Mouse (Mus musculus) cerebellum, adult 18-20 months (tissue): ENCODE data around the gene Rhd.
"Not testable (repeated sequence)": the region's sequence is repeated elsewhere in the genome, so short reads cannot be mapped to it uniquely, and the experiment has no call there.

Source experiments
- DNase-seq, 2 experiments: peaks; one replicate each; pipeline ENCODE4 v3.0.0; 2021

Rhd gene

GRCm38 (mm10) chr4:134863937-134864729 lies at the start of gene Rhd:
TSS of gene Rhd (plus strand) at chr4:134864536.
- DNase-seq = no peak

DNA sequence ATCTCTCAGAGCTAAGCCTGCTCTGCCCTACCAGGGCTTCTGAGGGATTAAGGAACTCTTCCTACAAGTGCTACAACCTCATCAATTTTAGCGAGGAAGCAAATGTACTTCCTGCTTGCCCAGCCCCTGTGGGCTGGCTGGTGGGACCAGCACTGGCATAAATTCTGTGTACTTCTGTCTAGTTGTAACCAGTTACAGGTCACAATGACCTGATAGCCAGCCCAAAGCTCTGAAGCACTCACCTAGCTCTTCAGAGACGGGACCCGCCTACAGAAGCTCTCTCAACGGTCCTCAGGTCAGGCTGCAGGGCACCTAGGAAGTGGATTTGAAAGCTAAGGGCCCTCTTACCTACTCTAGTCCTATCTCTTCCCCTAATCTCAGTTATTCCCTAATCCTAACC lies 46.6 kb upstream of the Rhd start:
- DNase-seq = no peak

DNA sequence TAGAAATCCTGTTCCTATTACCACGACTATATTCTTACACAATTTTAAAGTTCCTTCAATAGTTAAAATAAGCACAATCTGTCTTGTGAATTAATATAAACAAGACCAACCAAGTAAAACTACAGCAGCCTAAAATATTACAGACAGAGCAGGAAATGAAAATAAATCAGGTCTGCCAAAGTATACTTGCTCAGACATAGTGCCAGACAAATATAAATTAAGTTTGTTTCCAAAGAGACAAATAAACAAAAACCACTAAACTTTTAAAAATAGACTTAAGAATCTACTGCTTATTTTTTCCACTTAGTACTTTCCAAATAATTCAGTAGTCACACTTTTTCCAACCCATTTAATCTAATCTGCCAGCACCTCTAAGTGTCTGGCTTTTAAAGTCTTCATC lies 43.3 kb upstream of the Rhd start:
- no peak for DNase-seq

DNA sequence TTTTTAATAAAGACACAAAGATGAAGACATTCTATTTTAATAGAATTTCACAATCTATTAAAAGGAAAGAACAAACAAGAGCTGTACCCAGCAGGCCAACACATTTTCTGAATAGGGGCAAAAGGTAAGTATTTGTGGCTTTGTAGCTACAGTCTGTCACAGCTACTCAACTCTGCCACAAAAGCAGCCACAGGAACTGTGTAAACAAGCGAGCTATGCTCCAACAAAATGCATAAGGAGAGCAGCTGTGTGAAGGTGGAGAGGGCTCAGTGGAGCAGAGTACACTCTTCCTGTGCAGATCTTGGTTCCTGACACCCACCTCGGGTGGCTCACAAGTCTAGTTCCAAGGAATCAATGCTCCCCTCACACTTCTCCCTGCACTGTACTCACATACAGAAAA lies 40.8 kb upstream of the Rhd start:
- no peak for DNase-seq

DNA sequence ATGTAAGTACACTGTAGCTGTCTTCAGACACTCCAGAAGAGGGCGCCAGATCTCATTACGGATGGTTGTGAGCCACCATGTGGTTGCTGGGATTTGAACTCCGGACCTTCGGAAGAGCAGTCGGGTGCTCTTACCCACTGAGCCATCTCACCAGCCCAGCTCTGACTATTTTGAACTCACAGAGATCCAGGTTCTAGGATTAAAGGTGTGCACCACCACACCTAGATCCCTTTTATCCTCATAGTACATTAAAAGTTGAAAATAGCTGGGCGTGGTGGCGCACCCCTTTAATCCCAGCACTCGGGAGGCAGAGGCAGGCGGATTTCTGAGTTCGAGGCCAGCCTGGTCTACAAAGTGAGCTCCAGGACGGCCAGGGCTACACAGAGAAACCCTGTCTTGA lies 38.5 kb upstream of the Rhd start:
- not testable (repeated sequence) for DNase-seq

GRCm38 (mm10) chr4:134826348-134826747 lies 38.0 kb upstream of the Rhd start:
- no peak for DNase-seq

DNA sequence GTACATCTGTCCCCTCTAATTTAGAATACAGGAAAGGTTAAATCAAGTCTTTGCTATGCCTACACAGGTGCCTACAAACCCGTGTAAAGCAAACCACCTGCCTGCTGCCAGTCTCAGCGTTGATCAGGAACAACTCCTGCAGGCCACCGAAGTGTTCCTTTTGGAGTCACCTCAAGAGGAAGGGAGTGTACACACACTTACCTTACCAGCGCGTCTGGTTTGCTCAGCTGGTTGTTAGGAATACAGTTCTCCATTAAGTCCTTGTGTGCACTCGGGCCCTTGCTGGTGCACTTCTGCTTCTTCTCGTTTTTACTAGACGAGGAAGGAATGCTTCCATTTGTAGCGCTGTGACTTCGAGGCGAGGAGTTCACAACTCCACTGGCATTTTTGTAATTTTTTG lies 36.5 kb upstream of the Rhd start:
- no peak for DNase-seq

DNA sequence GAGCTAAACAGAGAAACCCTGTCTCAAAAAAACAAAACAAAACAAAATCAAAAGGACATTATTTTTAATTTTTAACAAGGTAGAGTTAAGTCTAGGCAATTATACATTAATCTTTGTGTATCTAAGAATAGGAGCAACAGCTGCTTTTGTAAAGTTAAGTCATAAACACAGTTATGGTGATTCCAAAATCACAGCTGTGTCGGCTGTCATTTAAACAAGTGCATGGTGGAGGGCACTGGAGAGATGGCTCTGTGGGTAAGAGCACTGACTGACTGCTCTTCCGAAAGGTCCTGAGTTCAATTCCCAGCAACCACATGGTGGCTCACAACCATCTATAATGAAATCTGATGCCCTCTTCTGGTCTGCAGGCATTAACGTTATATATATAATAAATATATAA lies 32.4 kb upstream of the Rhd start:
- no peak for DNase-seq

- DNase-seq = no peak
Measured at GRCm38 (mm10) chr4:134835486-134835885, 28.9 kb upstream of the Rhd start.

DNA sequence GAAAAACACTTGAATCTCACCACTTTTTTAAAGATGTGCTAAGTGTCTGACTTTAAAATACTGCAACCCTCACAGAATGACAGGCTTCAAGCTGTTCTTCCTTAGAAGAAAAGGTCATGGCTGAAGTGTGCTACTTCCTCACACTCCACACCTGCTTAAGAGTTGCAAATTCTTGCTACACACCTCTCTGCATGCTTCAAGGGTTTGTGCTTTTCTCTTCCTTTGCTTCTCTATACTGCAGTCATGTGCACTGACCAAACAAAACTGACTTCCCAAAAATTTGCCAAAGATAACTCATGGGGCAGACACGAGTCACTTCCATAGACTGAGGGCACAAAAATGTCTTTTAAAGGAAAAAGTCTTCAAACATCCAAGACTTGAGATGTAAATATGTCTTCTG lies 26.1 kb upstream of the Rhd start:
- no peak for DNase-seq

- not testable (repeated sequence) for DNase-seq
Measured at GRCm38 (mm10) chr4:134838706-134839105, 25.6 kb upstream of the Rhd start.

- no peak for DNase-seq
Measured at GRCm38 (mm10) chr4:134840231-134840630, 24.1 kb upstream of the Rhd start.

- DNase-seq = peak; percentile 32 to 54
Measured at GRCm38 (mm10) chr4:134843566-134843965, 20.8 kb upstream of the Rhd start.

DNA sequence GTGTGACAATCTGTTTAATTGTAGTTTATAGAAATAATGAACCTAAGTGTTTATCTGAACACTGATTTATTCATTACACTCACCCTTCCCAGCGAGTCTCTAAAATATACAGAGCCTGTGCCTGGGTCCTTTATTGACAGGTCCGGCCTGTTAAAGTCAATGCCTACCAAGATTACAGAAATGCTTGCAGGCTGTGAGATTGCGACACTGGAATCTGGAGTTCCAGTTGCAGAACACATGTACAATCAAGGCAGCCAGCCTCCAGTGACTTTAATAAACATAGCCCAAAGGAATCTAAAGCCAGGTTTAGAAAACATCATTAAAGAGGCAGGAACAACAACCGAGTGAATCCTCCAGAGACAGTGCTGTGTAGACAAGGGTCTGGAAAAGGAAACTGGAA lies 16.7 kb upstream of the Rhd start:
- no peak for DNase-seq

DNA sequence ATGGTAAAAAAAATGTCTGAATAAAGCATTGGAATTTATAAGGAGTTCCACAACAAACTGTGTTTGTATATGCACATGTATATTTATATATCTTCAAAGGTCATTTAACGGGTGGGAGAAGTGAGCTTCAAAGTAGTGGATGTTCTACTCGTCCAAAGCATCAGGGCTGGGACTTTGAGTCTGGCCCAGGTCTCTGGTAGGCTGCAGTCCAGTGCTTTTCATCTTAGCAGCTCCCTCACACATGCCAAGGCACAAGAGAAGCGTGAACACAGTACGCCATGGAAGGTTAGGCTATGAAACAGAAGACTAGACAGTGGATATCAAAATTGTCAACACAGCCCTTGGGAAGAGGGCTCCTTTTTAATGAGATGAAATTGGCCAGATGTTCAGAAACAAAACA lies 13.8 kb upstream of the Rhd start:
- DNase-seq = no peak

- DNase-seq = no peak
Measured at GRCm38 (mm10) chr4:134851236-134851635, 13.1 kb upstream of the Rhd start.

GRCm38 (mm10) chr4:134851876-134852275 lies 12.5 kb upstream of the Rhd start:
- peak; percentile 21 to 22 for DNase-seq

DNA sequence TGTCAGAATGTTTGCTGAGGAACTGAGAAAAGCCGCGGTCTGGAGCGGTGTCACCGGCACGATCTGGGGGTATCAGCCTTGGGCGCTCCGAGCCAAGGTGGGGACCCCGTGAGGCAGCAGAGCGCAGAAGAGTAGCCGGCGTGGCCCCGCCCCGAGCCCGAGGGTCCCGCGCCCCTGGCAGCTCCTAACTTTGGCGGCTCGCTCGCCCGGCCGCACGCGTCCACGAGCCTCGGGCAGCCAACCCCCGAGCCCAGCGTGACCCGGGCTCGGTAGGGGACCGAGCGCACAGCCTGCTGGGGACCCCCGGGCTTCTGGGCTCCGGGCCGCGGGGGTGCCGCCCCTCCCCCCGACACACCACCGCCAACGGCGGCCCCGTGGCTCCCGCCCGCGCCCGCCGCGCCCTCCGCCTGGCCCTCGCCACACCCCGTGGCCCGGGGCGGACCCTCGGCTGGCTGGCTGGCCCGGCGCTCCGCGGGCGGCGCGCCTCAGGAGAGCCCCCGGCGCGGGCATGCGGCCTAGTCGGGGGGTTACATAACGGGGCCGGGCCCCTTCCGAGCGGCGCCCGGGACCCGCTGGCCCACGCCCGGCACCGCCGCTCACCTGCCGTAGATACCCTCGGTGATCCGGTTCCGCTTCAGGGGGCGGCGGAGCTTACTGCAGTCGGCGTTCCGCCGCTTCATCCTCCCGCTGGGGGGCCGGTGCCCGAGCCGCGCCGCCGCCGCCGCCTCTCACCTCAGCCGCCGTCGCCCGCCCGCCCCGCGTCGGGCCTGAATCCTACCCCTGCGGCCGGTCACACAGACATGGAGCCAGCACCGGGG lies 11.7 kb upstream of the Rhd start:
- DNase-seq = peak in 1 of 2 experiments; percentile 30

GRCm38 (mm10) chr4:134853259-134853636 lies 11.1 kb upstream of the Rhd start, which contains the start of gene Maco1:
TSS of gene Maco1 (minus strand) at chr4:134853345.
- DNase-seq = peak; percentile 99 to 100

DNA sequence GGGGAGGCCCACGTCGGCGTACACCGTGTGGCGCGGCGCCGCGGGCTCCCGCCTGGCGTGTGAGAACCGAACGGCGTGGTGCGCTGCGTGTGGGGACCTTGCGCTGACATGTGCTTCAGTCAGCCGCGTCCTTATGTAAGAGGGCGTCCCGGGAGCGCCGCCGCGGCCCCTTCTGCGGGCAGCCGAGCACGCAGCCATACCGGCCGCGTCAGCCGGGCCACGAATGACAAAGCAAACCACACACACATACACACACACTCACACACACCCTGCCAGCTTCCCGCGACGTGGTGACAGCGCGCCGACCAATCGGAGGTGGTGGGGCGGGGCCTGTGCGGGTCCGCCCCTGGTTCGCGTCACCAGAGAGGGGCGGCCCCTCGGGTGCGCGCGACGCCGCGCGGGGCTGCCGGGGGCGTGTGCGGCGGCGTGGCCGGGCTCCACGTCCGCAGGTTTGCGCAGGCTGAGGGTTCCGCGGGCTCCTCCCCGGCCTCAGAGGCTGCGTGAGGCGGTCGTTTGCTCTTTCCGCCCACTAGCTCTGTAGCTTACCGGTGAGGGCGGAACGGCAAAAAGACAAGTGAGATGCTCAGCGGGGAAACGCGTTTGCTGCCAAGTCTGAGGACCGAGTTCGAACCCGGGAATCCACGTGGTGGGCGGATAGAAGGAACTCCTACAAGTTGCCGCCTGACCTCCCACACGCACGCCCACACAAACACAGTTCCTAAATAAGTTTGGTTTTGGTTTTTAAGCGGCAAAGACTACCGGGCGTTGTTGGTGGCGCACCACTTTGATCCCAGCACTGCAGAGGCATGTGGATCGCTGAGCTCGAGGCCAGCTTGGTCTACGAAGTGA lies 10.5 kb upstream of the Rhd start:
- DNase-seq = peak; percentile 92 to 97

DNA sequence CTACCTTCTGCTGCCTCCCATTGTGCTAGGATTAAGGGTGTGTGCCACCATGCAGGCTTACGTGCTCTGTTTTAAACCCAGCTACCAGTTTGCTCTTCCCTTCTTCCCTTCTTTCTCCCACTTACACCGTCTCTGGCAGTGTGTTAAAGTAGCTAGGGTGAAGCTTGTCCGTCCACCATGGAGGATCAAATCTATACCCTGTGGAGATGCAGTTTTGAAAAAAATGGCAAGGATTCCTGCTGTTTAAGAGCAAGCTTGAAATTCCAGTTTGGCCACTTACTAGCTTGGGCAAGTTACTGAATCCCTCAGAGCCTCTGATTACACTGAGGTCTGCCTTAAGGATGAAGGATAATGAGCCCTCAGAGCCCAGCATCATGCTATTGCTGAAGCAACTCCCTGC lies 9.0 kb upstream of the Rhd start:
- no peak for DNase-seq

DNA sequence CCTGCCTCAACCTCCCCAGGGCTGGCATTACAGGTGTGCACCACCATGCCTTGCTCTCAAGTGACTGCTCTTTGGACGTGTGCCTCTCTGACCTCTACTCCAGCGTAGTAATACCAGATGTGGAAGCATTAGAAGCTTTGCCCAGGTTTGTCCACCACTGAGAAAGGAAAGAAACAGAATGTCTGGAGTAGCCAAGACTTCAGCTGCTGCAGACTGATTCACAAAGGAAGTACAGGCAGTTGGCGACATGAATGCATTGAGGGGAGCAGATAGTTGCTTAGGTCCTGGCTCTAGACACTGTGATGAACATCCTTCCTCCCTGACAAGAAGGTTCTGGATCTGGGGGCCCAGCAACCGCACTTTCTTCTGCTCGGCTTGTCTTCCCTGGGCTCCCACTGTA lies 8.3 kb upstream of the Rhd start:
- no peak for DNase-seq

DNA sequence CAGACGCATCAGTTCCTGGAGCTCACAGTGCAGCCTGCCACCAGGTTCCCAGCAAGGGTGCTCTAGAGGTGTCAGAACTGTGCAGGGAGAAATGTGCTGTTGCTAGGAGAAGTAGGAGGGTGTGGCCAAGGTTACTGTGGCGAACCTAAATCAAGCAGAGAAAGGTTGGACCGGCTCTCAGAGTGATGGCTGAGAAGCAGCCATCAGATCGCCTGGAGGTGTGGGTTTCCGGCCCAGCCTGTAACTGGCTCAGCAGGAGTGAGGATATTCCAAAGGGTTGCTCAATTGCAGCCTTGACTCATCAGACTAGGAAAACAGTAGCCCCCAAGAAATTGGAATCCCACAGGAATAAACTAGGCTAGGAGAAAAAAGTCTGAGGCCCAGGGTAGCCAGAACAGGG lies 7.8 kb upstream of the Rhd start:
- no peak for DNase-seq
